Mouse (Mus musculus) limb, embryonic 13.5 days (tissue): Measurements from ENCODE around the gene Cldn16. TPM values are rescaled to one million over a fixed set of nuclear protein-coding genes. Genes with fewer than 3 reads are reported as not detected.
"Not testable (repeated sequence)": the region's sequence is repeated elsewhere in the genome, so short reads cannot be mapped to it uniquely, and the experiment has no call there.

Experiments used
- ATAC-seq: fragments of 200-750 bp; cut with Nextera tagmentation; 2 replicates; pipeline ENCODE4 v1.8.0; 2017; ENCODE audit warnings: low read depth, moderate number of reproducible peaks, moderate TSS enrichment; ENCODE audit not compliant: low FRiP score
- H3K27ac ChIP-seq: fragments of 300-500 bp; sonication (generic); 2 replicates; pipeline ENCODE4 v1.5.1; 2015; ENCODE audit warnings: inconsistent platforms, mild to moderate bottlenecking, moderate library complexity
- H3K27me3 ChIP-seq: fragments of 300-500 bp; sonication (generic); 2 replicates; pipeline ENCODE4 v1.6.1; 2015; ENCODE audit warnings: mild to moderate bottlenecking, inconsistent platforms
- H3K36me3 ChIP-seq: fragments of 300-500 bp; sonication (generic); 2 replicates; pipeline ENCODE4 v1.6.1; 2015; ENCODE audit warnings: inconsistent platforms, mild to moderate bottlenecking, moderate library complexity
- H3K4me1 ChIP-seq: fragments of 300-500 bp; sonication (generic); 2 replicates; pipeline ENCODE4 v1.6.1; 2015; ENCODE audit warnings: inconsistent platforms
- H3K4me2 ChIP-seq: fragments of 300-500 bp; sonication (generic); replicated peaks from 2 replicates; pipeline ENCODE4 v1.6.1; 2015; ENCODE audit warnings: inconsistent platforms, mild to moderate bottlenecking, moderate library complexity
- H3K4me3 ChIP-seq: fragments of 300-500 bp; sonication (generic); 2 replicates; pipeline ENCODE4 v1.5.1; 2015; ENCODE audit warnings: moderate library complexity, mild to moderate bottlenecking, inconsistent platforms
- H3K9ac ChIP-seq: fragments of 300-500 bp; sonication (generic); 2 replicates; pipeline ENCODE4 v1.6.1; 2015; ENCODE audit warnings: mild to moderate bottlenecking, inconsistent platforms
- H3K9me3 ChIP-seq: fragments of 300-500 bp; sonication (generic); 2 replicates; pipeline ENCODE4 v1.6.1; 2016; ENCODE audit warnings: inconsistent platforms
- WGBS: fragments of 180-500 bp; shearing (Covaris S2); methylation state at CpG from one replicate; pipeline ENCODE4 v1.1.7; 2015; 5-methylcytosine and 5-hydroxymethylcytosine counted together
- polyA plus RNA-seq: library from polyadenylated mRNA; unstranded; fragments of >200 nt; fragmentation: Nextera tagmentation; extraction: Ambion mirVana; gene quantifications from 2 replicates; pipeline ENCODE4 v1.2.1, GENCODE M21; 2015

Gene Cldn16
- polyA plus RNA-seq, 1 experiment from 2014 or later: not detected

- 11% methylated on average over 2 of the region's 2 CpGs for WGBS
- no peaks in the 10 kb centered on the region for H3K9me3 ChIP-seq
- no peak overlapping the region for H3K4me3 ChIP-seq
- no peak overlapping the region for H3K9ac ChIP-seq
- ATAC-seq: no peak
- no peaks in the 10 kb centered on the region for H3K36me3 ChIP-seq
- no peaks in the 10 kb centered on the region for H3K27me3 ChIP-seq
- no peaks in the 10 kb centered on the region for H3K4me1 ChIP-seq
- H3K4me2 ChIP-seq: no peak overlapping the region
- no peak overlapping the region for H3K27ac ChIP-seq
Measured at GRCm38 (mm10) chr16:26495721-26496120, 32.8 kb downstream of the Cldn16 start.

- ATAC-seq, H3K9me3 ChIP-seq, H3K4me3 ChIP-seq, H3K9ac ChIP-seq, H3K4me2 ChIP-seq, H3K4me1 ChIP-seq, H3K27me3 ChIP-seq, H3K27ac ChIP-seq, H3K36me3 ChIP-seq: not testable (repeated sequence)
- 88% methylated on average over 3 of the region's 3 CpGs for WGBS
Measured at GRCm38 (mm10) chr16:26499705-26500104, 36.8 kb downstream of the Cldn16 start.

- no peaks in the 10 kb centered on the region for H3K9me3 ChIP-seq
- H3K9ac ChIP-seq: no peak overlapping the region
- WGBS: 74% methylated on average over 3 of the region's 3 CpGs
- H3K27ac ChIP-seq: no peak overlapping the region
- H3K4me2 ChIP-seq: no peak overlapping the region
- no peaks in the 10 kb centered on the region for H3K4me1 ChIP-seq
- no peak overlapping the region for H3K4me3 ChIP-seq
- H3K27me3 ChIP-seq: no peaks in the 10 kb centered on the region
- H3K36me3 ChIP-seq: no peaks in the 10 kb centered on the region
- no peak for ATAC-seq
Measured at GRCm38 (mm10) chr16:26500738-26501137, 37.8 kb downstream of the Cldn16 start.

GRCm38 (mm10) chr16:26504961-26505360, 42.0 kb downstream of the Cldn16 start:
- Histone ChIP-seq H3K36me3 (no peaks in the 10 kb centered on the region), H3K4me1 (no peaks in the 10 kb centered on the region), H3K27ac (no peak overlapping the region), H3K4me3 (no peak overlapping the region), H3K4me2 (no peak overlapping the region), H3K9ac (no peak overlapping the region), H3K27me3 (no peaks in the 10 kb centered on the region), H3K9me3 (no peaks in the 10 kb centered on the region)
- 77% methylated on average over 4 of the region's 4 CpGs for WGBS
- no peak for ATAC-seq

GRCm38 (mm10) chr16:26519596-26519995, 56.7 kb downstream of the Cldn16 start:
- ATAC-seq: no peak

GRCm38 (mm10) chr16:26525832-26526231, 62.9 kb downstream of the Cldn16 start:
- Histone ChIP-seq H3K36me3 (no peaks in the 10 kb centered on the region), H3K27ac (no peak overlapping the region), H3K4me3 (no peak overlapping the region), H3K4me1 (no peaks in the 10 kb centered on the region), H3K9me3 (no peaks in the 10 kb centered on the region), H3K9ac (no peak overlapping the region), H3K27me3 (no peaks in the 10 kb centered on the region), H3K4me2 (no peak overlapping the region)
- no peak for ATAC-seq
- WGBS: 80% methylated on average over 5 of the region's 5 CpGs

More at GRCm38 (mm10) chr16:26519596-26519995, 56.7 kb downstream of the Cldn16 start:
- H3K9ac ChIP-seq: no peak overlapping the region
- no peak overlapping the region for H3K27ac ChIP-seq
- no peak overlapping the region for H3K4me3 ChIP-seq
- no peaks in the 10 kb centered on the region for H3K4me1 ChIP-seq
- whole genome bisulfite sequencing: 56% methylated on average over 2 of the region's 2 CpGs
- H3K36me3 ChIP-seq: no peaks in the 10 kb centered on the region
- H3K9me3 ChIP-seq: no peaks in the 10 kb centered on the region
- no peak overlapping the region for H3K4me2 ChIP-seq
- H3K27me3 ChIP-seq: no peaks in the 10 kb centered on the region

GRCm38 (mm10) chr16:26526669-26527068, 63.7 kb downstream of the Cldn16 start, which contains the start of gene Tmem207:
Tmem207 (minus strand) TSS chr16:26526769.
- 77% methylated on average over 4 of the region's 4 CpGs for WGBS
- Histone ChIP-seq H3K4me1 (no peaks in the 10 kb centered on the region), H3K27ac (no peak within 1 kb of the TSS), H3K9ac (no peak within 1 kb of the TSS), H3K4me2 (no peak within 1 kb of the TSS), H3K4me3 (no peak within 1 kb of the TSS), H3K9me3 (no peaks in the 10 kb centered on the region), H3K36me3 (no peaks in the 10 kb centered on the region), H3K27me3 (no peaks in the 10 kb centered on the region)
- no peak for ATAC-seq

GRCm38 (mm10) chr16:26527931-26528666, 65.2 kb downstream of the Cldn16 start:
- 67% methylated on average over 10 of the region's 10 CpGs for WGBS
- ATAC-seq: no peak
- no peaks in the 10 kb centered on the region for H3K36me3 ChIP-seq
- no peaks in the 10 kb centered on the region for H3K4me1 ChIP-seq
- no peak overlapping the region for H3K27ac ChIP-seq
- no peak overlapping the region for H3K9ac ChIP-seq
- H3K9me3 ChIP-seq: no peaks in the 10 kb centered on the region
- H3K4me3 ChIP-seq: no peak overlapping the region
- no peaks in the 10 kb centered on the region for H3K27me3 ChIP-seq
- H3K4me2 ChIP-seq: no peak overlapping the region

- no peak for ATAC-seq
- H3K4me2 ChIP-seq: no peak overlapping the region
- H3K4me3 ChIP-seq: no peak overlapping the region
- H3K27me3 ChIP-seq: no peaks in the 10 kb centered on the region
- no peaks in the 10 kb centered on the region for H3K36me3 ChIP-seq
- 83% methylated on average over 1 of the region's 1 CpGs for WGBS
- H3K9me3 ChIP-seq: no peaks in the 10 kb centered on the region
- H3K27ac ChIP-seq: no peak overlapping the region
- no peak overlapping the region for H3K9ac ChIP-seq
- no peaks in the 10 kb centered on the region for H3K4me1 ChIP-seq
Measured at GRCm38 (mm10) chr16:26530451-26530850, 67.5 kb downstream of the Cldn16 start.

GRCm38 (mm10) chr16:26532287-26532686, 69.4 kb downstream of the Cldn16 start:
- Histone ChIP-seq H3K9me3 (no peaks in the 10 kb centered on the region), H3K4me1 (no peaks in the 10 kb centered on the region), H3K27ac (no peak overlapping the region), H3K27me3 (no peaks in the 10 kb centered on the region), H3K36me3 (no peaks in the 10 kb centered on the region), H3K4me2 (no peak overlapping the region), H3K9ac (no peak overlapping the region), H3K4me3 (no peak overlapping the region)
- no peak for ATAC-seq
- WGBS: 69% methylated on average over 1 of the region's 1 CpGs

Other genes with a start within 250 kb of the Cldn16 start
- gene Cldn1, start 91.3 kb upstream of the Cldn16 start, polyA plus RNA-seq: 10.1 and 10.7 TPM in 2 replicates
- gene Tmem207, start 63.6 kb downstream of the Cldn16 start, polyA plus RNA-seq: not detected in 2 replicates
- gene Il1rap, start 118.6 kb downstream of the Cldn16 start, polyA plus RNA-seq: 8.1 and 8.2 TPM in 2 replicates